Mouse (Mus musculus): ENCODE results near the gene Fezf2. TPM values are rescaled to one million over a fixed set of nuclear protein-coding genes. Genes with fewer than 3 reads are reported as not detected.

The Fezf2 gene
- polyA plus RNA-seq, 1 experiment from 2014 or later = not detected

DNA sequence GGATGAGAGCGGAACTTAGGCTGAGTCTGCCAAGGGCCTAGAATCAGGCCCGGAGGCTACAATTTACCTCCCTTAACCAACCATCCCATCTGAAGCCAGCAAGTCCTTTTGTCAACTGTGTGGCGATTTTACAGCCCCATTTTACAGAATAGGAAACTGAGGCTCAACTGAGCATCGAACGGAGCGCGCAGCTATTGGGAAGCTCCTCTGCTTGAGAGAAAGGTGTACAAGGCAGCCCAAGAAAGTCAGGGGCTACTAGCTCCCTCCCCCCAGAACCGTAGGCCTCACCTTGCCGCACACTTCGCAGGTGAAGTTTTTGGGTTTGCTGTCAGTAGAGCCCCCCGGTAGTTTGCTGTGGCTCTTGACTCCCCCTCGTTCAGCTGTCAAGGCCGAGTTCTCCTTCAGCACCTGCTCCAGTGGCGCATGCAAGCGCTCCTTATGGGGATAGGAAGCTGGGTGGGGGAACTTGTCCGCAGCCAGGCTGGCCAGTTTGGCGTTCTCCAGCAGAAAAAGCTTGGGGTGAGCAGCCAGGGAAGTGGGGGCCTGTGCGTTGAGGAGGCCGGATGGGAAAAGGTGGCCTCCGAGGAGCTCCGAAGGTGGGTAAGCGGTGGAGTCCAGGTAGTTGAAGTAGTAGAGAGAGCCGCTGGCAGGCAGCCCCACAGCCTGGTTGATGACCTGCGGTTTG lies 3.8 kb downstream of the Fezf2 start:
- H3K4me3 ChIP-seq (ENCODE audit: low read depth, low read length) = no peak overlapping the region
- H3K27me3 ChIP-seq (replicated peaks; ENCODE audit: insufficient read depth, low read length) = peaks cover 97% of the 10 kb centered on the region
- no peak for TF ChIP-seq EP300 (IDR thresholded peaks at IDR 0.05)
- no peak for TF ChIP-seq CTCF (IDR thresholded peaks at IDR 0.05)
- no peak for DNase-seq (ENCODE audit: low spot score)
- WGBS = 4% methylated on average over 23 of the region's 24 CpGs
- H3K27ac ChIP-seq (ENCODE audit: low read length) = no peak overlapping the region
- no peak overlapping the region for H3K4me2 ChIP-seq (replicated peaks; ENCODE audit: low read depth, low read length)
- ATAC-seq = no peak
- no peak overlapping the region for H3K9ac ChIP-seq (replicated peaks; ENCODE audit: low read depth)
- no peaks in the 10 kb centered on the region for H3K9me3 ChIP-seq (ENCODE audit: low read length)
- H3K36me3 ChIP-seq (ENCODE audit: insufficient read depth, low read length) = no peaks in the 10 kb centered on the region
- no peaks in the 10 kb centered on the region for H3K4me1 ChIP-seq (ENCODE audit: insufficient read depth, low read depth, low read length)

- Histone ChIP-seq H3K9me3 (ENCODE audit: low read length) (no peaks in the 10 kb centered on the region), H3K4me1 (ENCODE audit: insufficient read depth, low read depth, low read length) (no peaks in the 10 kb centered on the region), H3K4me2 (replicated peaks; ENCODE audit: low read depth, low read length) (no peak overlapping the region), H3K27me3 (replicated peaks; ENCODE audit: insufficient read depth, low read length) (peaks cover 97% of the 10 kb centered on the region), H3K9ac (replicated peaks; ENCODE audit: low read depth) (no peak overlapping the region), H3K4me3 (ENCODE audit: low read depth, low read length) (no peak overlapping the region), H3K36me3 (ENCODE audit: insufficient read depth, low read length) (no peaks in the 10 kb centered on the region), H3K27ac (ENCODE audit: low read length) (no peak overlapping the region)
- WGBS = 3% methylated on average over 20 of the region's 20 CpGs
- DNase-seq (ENCODE audit: low spot score) (no peak), ATAC-seq (no peak)
- TF ChIP-seq EP300 (IDR thresholded peaks at IDR 0.05) (no peak), CTCF (IDR thresholded peaks at IDR 0.05) (no peak)
Observed at GRCm38 (mm10) chr14:12343451-12343941, 4.5 kb downstream of the Fezf2 start.

DNA sequence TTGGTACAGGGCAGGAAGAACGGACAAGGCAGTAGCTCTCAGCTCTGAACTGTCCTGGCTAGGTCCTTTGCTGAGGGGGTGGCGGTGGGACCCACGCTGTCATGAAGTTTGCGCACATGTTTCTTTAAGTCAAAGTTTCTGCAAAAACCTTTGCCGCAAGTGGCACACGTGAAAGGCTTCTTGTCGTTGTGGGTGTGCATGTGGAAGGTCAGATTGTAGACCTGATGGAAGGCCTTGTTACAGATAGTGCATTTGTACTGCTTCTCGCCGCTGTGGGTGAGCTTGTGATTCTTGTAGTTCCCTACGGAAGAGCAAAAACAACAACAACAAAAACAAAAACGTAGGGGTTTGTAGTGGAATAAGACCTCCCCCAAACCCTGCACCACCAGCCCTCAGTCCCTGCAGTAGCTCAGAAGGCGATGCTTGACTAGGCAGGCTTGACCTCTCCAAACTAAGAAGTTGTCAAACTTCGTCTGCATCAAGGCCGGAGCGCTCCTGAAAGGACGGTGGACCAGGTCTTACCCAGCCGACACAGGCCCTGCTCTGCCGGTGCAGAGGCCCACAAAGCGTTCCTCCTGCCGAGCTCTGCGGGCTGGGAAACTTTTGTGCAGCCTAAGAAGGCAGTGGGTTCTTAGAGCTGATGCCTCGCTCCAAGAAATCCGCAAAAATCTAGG lies 5.4 kb downstream of the Fezf2 start:
- no peak overlapping the region for H3K4me2 ChIP-seq (replicated peaks; ENCODE audit: low read depth, low read length)
- no peak overlapping the region for H3K9ac ChIP-seq (replicated peaks; ENCODE audit: low read depth)
- H3K27me3 ChIP-seq (replicated peaks; ENCODE audit: insufficient read depth, low read length) = peaks cover 96% of the 10 kb centered on the region
- ATAC-seq (no peak), DNase-seq (ENCODE audit: low spot score) (no peak)
- no peaks in the 10 kb centered on the region for H3K9me3 ChIP-seq (ENCODE audit: low read length)
- H3K4me3 ChIP-seq (ENCODE audit: low read depth, low read length) = no peak overlapping the region
- no peaks in the 10 kb centered on the region for H3K4me1 ChIP-seq (ENCODE audit: insufficient read depth, low read depth, low read length)
- H3K36me3 ChIP-seq (ENCODE audit: insufficient read depth, low read length) = no peaks in the 10 kb centered on the region
- TF ChIP-seq EP300 (IDR thresholded peaks at IDR 0.05) = no peak
- TF ChIP-seq CTCF (IDR thresholded peaks at IDR 0.05) = no peak
- WGBS = 4% methylated on average over 23 of the region's 23 CpGs
- H3K27ac ChIP-seq (ENCODE audit: low read length) = no peak overlapping the region

DNA sequence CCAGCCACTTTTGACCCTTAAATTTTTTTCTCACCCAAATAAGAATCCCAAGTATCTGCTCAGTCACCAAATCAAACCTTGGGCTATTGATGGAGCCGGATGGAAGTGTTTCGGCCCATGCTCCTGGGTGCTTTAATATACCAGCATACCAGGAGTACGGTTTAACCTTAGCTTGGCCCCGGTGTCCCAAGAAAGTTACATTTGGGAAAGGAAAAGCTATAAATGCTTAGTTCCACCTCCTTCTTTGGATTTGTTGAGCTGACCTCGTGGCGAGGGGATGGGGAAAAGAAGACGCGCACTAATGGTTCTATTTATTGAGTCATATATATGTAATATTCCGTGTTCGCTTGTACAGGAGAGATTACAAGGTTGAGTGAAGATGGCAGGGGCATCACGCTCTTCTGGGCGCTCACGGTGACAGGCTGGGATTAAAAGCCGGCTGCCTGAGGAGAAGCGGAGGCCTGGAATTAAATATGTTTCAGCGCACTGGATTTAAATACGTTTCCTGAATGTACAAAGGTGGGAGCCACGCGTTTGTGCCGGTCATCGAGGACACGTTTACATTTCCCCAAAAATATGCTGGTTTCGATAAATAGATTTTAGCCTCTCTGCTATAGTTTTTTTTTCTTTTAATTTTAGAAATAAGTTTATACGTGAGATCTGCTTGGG lies 6.1 kb downstream of the Fezf2 start:
- Histone ChIP-seq H3K36me3 (ENCODE audit: insufficient read depth, low read length) (no peaks in the 10 kb centered on the region), H3K4me1 (ENCODE audit: insufficient read depth, low read depth, low read length) (no peaks in the 10 kb centered on the region), H3K27me3 (replicated peaks; ENCODE audit: insufficient read depth, low read length) (peaks cover 95% of the 10 kb centered on the region), H3K9ac (replicated peaks; ENCODE audit: low read depth) (no peak overlapping the region), H3K4me3 (ENCODE audit: low read depth, low read length) (no peak overlapping the region), H3K4me2 (replicated peaks; ENCODE audit: low read depth, low read length) (no peak overlapping the region), H3K27ac (ENCODE audit: low read length) (no peak overlapping the region), H3K9me3 (ENCODE audit: low read length) (no peaks in the 10 kb centered on the region)
- 3% methylated on average over 24 of the region's 24 CpGs for WGBS
- no peak for ATAC-seq
- no peak for TF ChIP-seq EP300 (IDR thresholded peaks at IDR 0.05)
- TF ChIP-seq CTCF (IDR thresholded peaks at IDR 0.05) = no peak
- DNase-seq (ENCODE audit: low spot score) = no peak

GRCm38 (mm10) chr14:12341075-12341788 lies 6.8 kb downstream of the Fezf2 start:
- peaks cover 91% of the 10 kb centered on the region for H3K27me3 ChIP-seq (replicated peaks; ENCODE audit: insufficient read depth, low read length)
- no peaks in the 10 kb centered on the region for H3K36me3 ChIP-seq (ENCODE audit: insufficient read depth, low read length)
- WGBS = 1% methylated on average over 42 of the region's 42 CpGs
- ATAC-seq (no peak), DNase-seq (ENCODE audit: low spot score) (no peak)
- 0 out of 2 replicates have a peak overlapping the region, but pooled peaks have one; percentile 10 for H3K4me3 ChIP-seq (ENCODE audit: low read depth, low read length)
- H3K4me1 ChIP-seq (ENCODE audit: insufficient read depth, low read depth, low read length) = no peaks in the 10 kb centered on the region
- no peaks in the 10 kb centered on the region for H3K9me3 ChIP-seq (ENCODE audit: low read length)
- no peak overlapping the region for H3K9ac ChIP-seq (replicated peaks; ENCODE audit: low read depth)
- no peak overlapping the region for H3K4me2 ChIP-seq (replicated peaks; ENCODE audit: low read depth, low read length)
- TF ChIP-seq CTCF (IDR thresholded peaks at IDR 0.05) (peak; percentile 23), EP300 (IDR thresholded peaks at IDR 0.05) (no peak)
- H3K27ac ChIP-seq (ENCODE audit: low read length) = no peak overlapping the region

Measured in lung, postnatal 0 days (tissue).